In genomic region chr5:114099709-114100389, GRCm38 (mm10) we compare ENCODE assay signal across 8 mouse cellular contexts. TPM values are rescaled to one million over a fixed set of nuclear protein-coding genes. Genes with fewer than 3 reads are reported as not detected.
A peak's percentile ranks its signal among the peaks of the same experiment; 100 is the strongest.
DNase-seq lines count a peak whose midpoint lies in the region; ATAC-seq and TF ChIP-seq lines count a peak whose summit lies in the region.

No protein-coding gene starts in this region.

- H3K36me3 ChIP-seq in C2C12 (ENCODE audit: control insufficient read depth, insufficient read depth) = no peaks in the 10 kb centered on the region
- peaks cover 11% of the 10 kb centered on the region; the same call in 1 of the 2 replicates for H3K36me3 ChIP-seq in heart, embryonic 14.5 days (ENCODE audit: control insufficient read depth, insufficient read depth, low read length)
- H3K36me3 ChIP-seq in liver, embryonic 13.5 days = peaks cover 12% of the 10 kb centered on the region; the same call in 1 of the 2 replicates
- H3K36me3 ChIP-seq in stomach, embryonic 16.5 days (ENCODE audit: control insufficient read depth, insufficient read depth, low read length) = no peaks in the 10 kb centered on the region

- no peaks in the 10 kb centered on the region for H3K79me3 ChIP-seq in C2C12 (ENCODE audit: low read depth)

- peak overlapping the region; percentile 93 for H3K9ac ChIP-seq in heart, embryonic 14.5 days (ENCODE audit: low read length)
- peak overlapping the region; percentile 87 for H3K9ac ChIP-seq in liver, embryonic 13.5 days
- H3K9ac ChIP-seq in stomach, embryonic 16.5 days (ENCODE audit: low read length) = peak overlapping the region; percentile 96

- no peak for TF ChIP-seq CTCF in C2C12 (IDR thresholded peaks at IDR 0.05; ENCODE audit: control insufficient read depth, insufficient read depth, insufficient read length)

- H3K4me2 ChIP-seq in heart, embryonic 14.5 days (ENCODE audit: low read length) = peak overlapping the region; percentile 83
- peak overlapping the region; percentile 80 for H3K4me2 ChIP-seq in liver, embryonic 13.5 days
- H3K4me2 ChIP-seq in stomach, embryonic 16.5 days (ENCODE audit: low read depth, low read length) = peak overlapping the region; percentile 96

- H3ac ChIP-seq in C2C12 (ENCODE audit: control insufficient read depth, insufficient read length, low read depth) = peak overlapping the region; percentile 81

- peak; percentile 98 for DNase-seq in brain, adult 2 months (ENCODE audit: low read depth, low spot score)
- peak; percentile 76 for DNase-seq in fibroblast of lung, adult 2 months (ENCODE audit: low read depth)
- peak; percentile 94 for DNase-seq in kidney, postnatal 14 days
- DNase-seq in liver, embryonic 13.5 days = peak; percentile 61
- peak; percentile 96 for DNase-seq in neural tube, embryonic 10.5 days (ENCODE audit: extremely low spot score, low spot score)

- peak overlapping the region in 1 of 2 experiments; percentile 57; a peak in 1 of 4 replicates for H3K27ac ChIP-seq in heart, embryonic 14.5 days (replicated peaks in 1 of 2; ENCODE audit: control insufficient read depth in 1 of 2, insufficient read depth in 1 of 2, low read depth in 2 of 2, low read length in 2 of 2)
- peak overlapping the region; percentile 40 for H3K27ac ChIP-seq in liver, embryonic 13.5 days
- peak overlapping the region; percentile 50 for H3K27ac ChIP-seq in stomach, embryonic 16.5 days (ENCODE audit: low read length)

- peak; percentile 91 for ATAC-seq in heart, embryonic 14.5 days (ENCODE audit: insufficient number of reproducible peaks, insufficient read depth, low FRiP score, low read depth)
- peak; percentile 80 for ATAC-seq in liver, embryonic 13.5 days (ENCODE audit: low read depth)
- ATAC-seq in stomach, embryonic 16.5 days (ENCODE audit: insufficient read depth, low FRiP score) = peak; percentile 88

- peaks cover 19% of the 10 kb centered on the region for H3K79me2 ChIP-seq in C2C12 (ENCODE audit: control insufficient read depth, insufficient read depth)

- peaks cover 1% of the 10 kb centered on the region for H3K27me3 ChIP-seq in C2C12 (ENCODE audit: control insufficient read depth, insufficient read depth, insufficient read length)
- H3K27me3 ChIP-seq in heart, embryonic 14.5 days (ENCODE audit: control insufficient read depth, insufficient read depth, low read length) = no peaks in the 10 kb centered on the region; the same call in 1 of the 2 replicates
- H3K27me3 ChIP-seq in liver, embryonic 13.5 days = 0 out of 2 replicates have a peak, but pooled peaks cover 9% of the 10 kb centered on the region
- H3K27me3 ChIP-seq in stomach, embryonic 16.5 days (ENCODE audit: control insufficient read depth, insufficient read depth, low read length) = no peaks in the 10 kb centered on the region

- 8% methylated on average over 37 of the region's 37 CpGs for WGBS in heart, embryonic 14.5 days
- WGBS in liver, embryonic 13.5 days (ENCODE audit: insufficient replicate concordance) = 10% methylated on average over 35 of the region's 37 CpGs
- WGBS in stomach, embryonic 16.5 days = 7% methylated on average over 37 of the region's 37 CpGs

- peak overlapping the region; percentile 72 for H3K4me3 ChIP-seq in C2C12 (ENCODE audit: insufficient read depth, poor library complexity, severe bottlenecking)
- H3K4me3 ChIP-seq in heart, embryonic 14.5 days (ENCODE audit: control insufficient read depth in 1 of 2, insufficient read depth in 1 of 2, low read depth in 1 of 2, low read length in 2 of 2) = peak overlapping the region; percentile 93 to 95
- H3K4me3 ChIP-seq in liver, embryonic 13.5 days (replicated peaks) = peak overlapping the region; percentile 71
- peak overlapping the region; percentile 94 for H3K4me3 ChIP-seq in stomach, embryonic 16.5 days (replicated peaks; ENCODE audit: low read length)

- peaks cover 8 to 9% of the 10 kb centered on the region in 2 experiments for H3K4me1 ChIP-seq in heart, embryonic 14.5 days (ENCODE audit: control insufficient read depth in 2 of 2, insufficient read depth in 2 of 2, low read length in 2 of 2)
- peaks cover 21% of the 10 kb centered on the region for H3K4me1 ChIP-seq in liver, embryonic 13.5 days (replicated peaks)
- peaks cover 10% of the 10 kb centered on the region for H3K4me1 ChIP-seq in stomach, embryonic 16.5 days (ENCODE audit: control insufficient read depth, insufficient read depth, low read length)

- no peaks in the 10 kb centered on the region for H3K9me3 ChIP-seq in heart, embryonic 14.5 days (ENCODE audit: control insufficient read depth, low read length)
- H3K9me3 ChIP-seq in liver, embryonic 13.5 days (replicated peaks) = no peaks in the 10 kb centered on the region
- no peaks in the 10 kb centered on the region for H3K9me3 ChIP-seq in stomach, embryonic 16.5 days (replicated peaks; ENCODE audit: control insufficient read depth, low read length)

TF ChIP-seq in C2C12, 6 proteins besides CTCF, POLR2A, EP300 and RAD21:
- TF ChIP-seq MAX (IDR thresholded peaks at IDR 0.05) (no peak), MYOG (IDR thresholded peaks at IDR 0.05; ENCODE audit: control insufficient read depth, extremely low read depth, insufficient read length) (no peak), FOSL1 (IDR thresholded peaks at IDR 0.05; ENCODE audit: insufficient read depth, low read length, poor library complexity, severe bottlenecking) (no peak), CEBPB (IDR thresholded peaks at IDR 0.05; ENCODE audit: low read depth) (no peak), USF1 (IDR thresholded peaks at IDR 0.05; ENCODE audit: low read depth) (no peak), MYOD1 (IDR thresholded peaks at IDR 0.05; ENCODE audit: control insufficient read depth, insufficient read length, low read depth) (no peak)

RNA-seq across cellular contexts. Expression of gene Svop, which starts 8.5 kb away (rescaled TPM):
- 0.04 TPM for polyA plus RNA-seq in C2C12 (2012; fragmentation: generic; extraction: Trizol)
- polyA plus RNA-seq in heart, embryonic 14.5 days (2014; fragmentation: Nextera tagmentation; extraction: Ambion mirVana) = 0.11 TPM in 1 of 2 replicates, not detected in the other
- polyA plus RNA-seq in liver, embryonic 13.5 days (2015; fragmentation: Nextera tagmentation; extraction: Ambion mirVana) = 0.05 TPM in 1 of 2 replicates, not detected in the other
- polyA plus RNA-seq in stomach, embryonic 16.5 days (2015; fragmentation: Nextera tagmentation; extraction: Ambion mirVana) = 1.8 and 2.0 TPM in 2 replicates

RNA-seq across cellular contexts. Expression of gene Alkbh2, which starts 28.2 kb away (rescaled TPM):
- 5.2 TPM for polyA plus RNA-seq in C2C12 (2012; fragmentation: generic; extraction: Trizol)
- polyA plus RNA-seq in heart, embryonic 14.5 days (2014; fragmentation: Nextera tagmentation; extraction: Ambion mirVana) = 9.1 and 9.8 TPM in 2 replicates
- 4.5 and 5.1 TPM in 2 replicates for polyA plus RNA-seq in liver, embryonic 13.5 days (2015; fragmentation: Nextera tagmentation; extraction: Ambion mirVana)
- 4.8 and 6.1 TPM in 2 replicates for polyA plus RNA-seq in stomach, embryonic 16.5 days (2015; fragmentation: Nextera tagmentation; extraction: Ambion mirVana)

RNA-seq across cellular contexts. Expression of gene Ung, which starts 30.3 kb away (rescaled TPM):
- 13.7 TPM for polyA plus RNA-seq in C2C12 (2012; fragmentation: generic; extraction: Trizol)
- 28.3 and 34.1 TPM in 2 replicates for polyA plus RNA-seq in heart, embryonic 14.5 days (2014; fragmentation: Nextera tagmentation; extraction: Ambion mirVana)
- polyA plus RNA-seq in liver, embryonic 13.5 days (2015; fragmentation: Nextera tagmentation; extraction: Ambion mirVana) = 28.9 and 31.9 TPM in 2 replicates
- 33.4 and 34.3 TPM in 2 replicates for polyA plus RNA-seq in stomach, embryonic 16.5 days (2015; fragmentation: Nextera tagmentation; extraction: Ambion mirVana)

RNA-seq across cellular contexts. Expression of gene Usp30, which starts 34.6 kb away (rescaled TPM):
- 11.2 TPM for polyA plus RNA-seq in C2C12 (2012; fragmentation: generic; extraction: Trizol)
- polyA plus RNA-seq in heart, embryonic 14.5 days (2014; fragmentation: Nextera tagmentation; extraction: Ambion mirVana) = 5.4 and 7.6 TPM in 2 replicates
- 2.7 and 3.5 TPM in 2 replicates for polyA plus RNA-seq in liver, embryonic 13.5 days (2015; fragmentation: Nextera tagmentation; extraction: Ambion mirVana)
- polyA plus RNA-seq in stomach, embryonic 16.5 days (2015; fragmentation: Nextera tagmentation; extraction: Ambion mirVana) = 10.0 and 11.0 TPM in 2 replicates

RNA-seq across cellular contexts. Expression of gene Acacb, which starts 46.5 kb away (rescaled TPM):
- polyA plus RNA-seq in C2C12 (2012; fragmentation: generic; extraction: Trizol) = 0.26 TPM
- 12.1 and 13.7 TPM in 2 replicates for polyA plus RNA-seq in heart, embryonic 14.5 days (2014; fragmentation: Nextera tagmentation; extraction: Ambion mirVana)
- polyA plus RNA-seq in liver, embryonic 13.5 days (2015; fragmentation: Nextera tagmentation; extraction: Ambion mirVana) = 0.28 and 0.56 TPM in 2 replicates
- polyA plus RNA-seq in stomach, embryonic 16.5 days (2015; fragmentation: Nextera tagmentation; extraction: Ambion mirVana) = 2.1 and 3.2 TPM in 2 replicates
